Mouse (Mus musculus): ENCODE data around the gene Fam205a2. TPM values are rescaled to one million over a fixed set of nuclear protein-coding genes. Genes with fewer than 3 reads are reported as not detected.
"Not testable (repeated sequence)": the region's sequence is repeated elsewhere in the genome, so short reads cannot be mapped to it uniquely, and the experiment has no call there.

Fam205a2 gene
- polyA plus RNA-seq (2015; fragmentation: Nextera tagmentation; extraction: Ambion mirVana): not detected in 2 replicates

- not testable (repeated sequence) for H3K4me2 ChIP-seq (ENCODE audit: low read depth, low read length); H3K36me3 ChIP-seq (ENCODE audit: control insufficient read depth, insufficient read depth); H3K4me1 ChIP-seq (ENCODE audit: control insufficient read depth, low read depth, low read length); H3K27ac ChIP-seq (ENCODE audit: low read length); H3K9me3 ChIP-seq (replicated peaks; ENCODE audit: control insufficient read depth, low read length); ATAC-seq (ENCODE audit: low read depth); H3K9ac ChIP-seq (ENCODE audit: low read depth, low read length); H3K4me3 ChIP-seq (ENCODE audit: low read depth, low read length); H3K27me3 ChIP-seq (ENCODE audit: control insufficient read depth, insufficient read depth, low read depth, low read length)
- no CpG with 5 or more reads among the region's 1 CpGs for WGBS (ENCODE audit: insufficient replicate concordance)
Observed at GRCm38 (mm10) chr4:42528075-42528474, at the start of gene Fam205a2. Fam205a2 (minus strand) TSS chr4:42528175.

Other genes starting within 250 kb of the Fam205a2 start
- gene Gm21953, start 233.9 kb downstream of the Fam205a2 start, polyA plus RNA-seq (2015; fragmentation: Nextera tagmentation; extraction: Ambion mirVana): not detected in 2 replicates
- not detected in 2 replicates for gene Fam205a3, start 209.8 kb downstream of the Fam205a2 start, polyA plus RNA-seq (2015; fragmentation: Nextera tagmentation; extraction: Ambion mirVana)
- gene Gm21586, start 88.8 kb downstream of the Fam205a2 start, polyA plus RNA-seq (2015; fragmentation: Nextera tagmentation; extraction: Ambion mirVana): not detected in 2 replicates
- not detected in 2 replicates for gene Gm2163, start 61.4 kb downstream of the Fam205a2 start, polyA plus RNA-seq (2015; fragmentation: Nextera tagmentation; extraction: Ambion mirVana)
- gene Gm10591, start 84.0 kb upstream of the Fam205a2 start, polyA plus RNA-seq (2015; fragmentation: Nextera tagmentation; extraction: Ambion mirVana): not detected in 2 replicates
- not detected in 2 replicates for gene Gm2564, start 101.5 kb upstream of the Fam205a2 start, polyA plus RNA-seq (2015; fragmentation: Nextera tagmentation; extraction: Ambion mirVana)
- gene Ccl27b, start 127.1 kb upstream of the Fam205a2 start, polyA plus RNA-seq (2015; fragmentation: Nextera tagmentation; extraction: Ambion mirVana): not detected in 2 replicates
- not detected in 2 replicates for gene Il11ra2, start 133.7 kb upstream of the Fam205a2 start, polyA plus RNA-seq (2015; fragmentation: Nextera tagmentation; extraction: Ambion mirVana)
- not detected in 2 replicates for gene 4930578G10Rik, start 207.4 kb upstream of the Fam205a2 start, polyA plus RNA-seq (2015; fragmentation: Nextera tagmentation; extraction: Ambion mirVana)
- gene Ccl19, start 228.4 kb upstream of the Fam205a2 start, polyA plus RNA-seq (2015; fragmentation: Nextera tagmentation; extraction: Ambion mirVana): not detected in 2 replicates
- 0.77 and 0.85 TPM in 2 replicates for gene Ccl21a, start 245.8 kb upstream of the Fam205a2 start, polyA plus RNA-seq (2015; fragmentation: Nextera tagmentation; extraction: Ambion mirVana)

All from liver, embryonic 16.5 days (tissue).